Mouse (Mus musculus): ENCODE results near the gene Ap1s1.

GRCm38 (mm10) chr5:136987934-136988271 lies 58.0 kb downstream of the Ap1s1 start, which contains the start of gene Znhit1:
- TF ChIP-seq CTCF (IDR thresholded peaks at IDR 0.05; ENCODE audit: low read depth) (no peak), EP300 (IDR thresholded peaks at IDR 0.05; ENCODE audit: low read depth) (no peak)
